Mouse (Mus musculus) stomach, embryonic 15.5 days (tissue): ENCODE data around the gene Bcam. TPM values are rescaled to one million over a fixed set of nuclear protein-coding genes. Genes with fewer than 3 reads are reported as not detected.
A peak's percentile ranks its signal among the peaks of the same experiment; 100 is the strongest.

Experiments
- ATAC-seq: fragments of 200-750 bp; cut with Nextera tagmentation; 2 replicates; pipeline ENCODE4 v1.8.0; 2017; ENCODE audit warnings: low read depth, moderate number of reproducible peaks, moderate TSS enrichment; ENCODE audit not compliant: insufficient read depth, low FRiP score
- H3K27ac ChIP-seq: fragments of 300-500 bp; sonication (generic); 2 replicates; pipeline ENCODE4 v1.5.1; 2015; ENCODE audit warnings: mild to moderate bottlenecking, inconsistent platforms
- H3K27me3 ChIP-seq: fragments of 300-500 bp; sonication (generic); replicated peaks from 2 replicates; pipeline ENCODE4 v1.6.1; 2015; ENCODE audit warnings: inconsistent platforms
- H3K36me3 ChIP-seq: fragments of 300-500 bp; sonication (generic); 2 replicates; pipeline ENCODE4 v1.6.1; 2015; ENCODE audit warnings: inconsistent platforms
- H3K4me1 ChIP-seq: fragments of 300-500 bp; sonication (generic); 2 replicates; pipeline ENCODE4 v1.6.1; 2015; ENCODE audit warnings: inconsistent platforms
- H3K4me2 ChIP-seq: fragments of 300-500 bp; sonication (generic); 2 replicates; pipeline ENCODE4 v1.6.1; 2015; ENCODE audit warnings: mild to moderate bottlenecking, inconsistent platforms
- H3K4me3 ChIP-seq: fragments of 300-500 bp; sonication (generic); replicated peaks from 2 replicates; pipeline ENCODE4 v1.5.1; 2015; ENCODE audit warnings: inconsistent platforms
- H3K9ac ChIP-seq: fragments of 300-500 bp; sonication (generic); 2 replicates; pipeline ENCODE4 v1.6.1; 2015; ENCODE audit warnings: inconsistent platforms
- H3K9me3 ChIP-seq: fragments of 300-500 bp; sonication (generic); 2 replicates; pipeline ENCODE4 v1.6.1; 2016; ENCODE audit warnings: inconsistent platforms
- WGBS: fragments of 180-500 bp; shearing (Covaris S2); methylation state at CpG from one replicate; pipeline ENCODE4 v1.1.7; 2015; 5-methylcytosine and 5-hydroxymethylcytosine counted together
- polyA plus RNA-seq: library from polyadenylated mRNA; unstranded; fragments of >200 nt; fragmentation: Nextera tagmentation; extraction: Ambion mirVana; gene quantifications from 2 replicates; pipeline ENCODE4 v1.2.1, GENCODE M21; 2015

The Bcam gene
- 129 and 151 TPM in 2 replicates for polyA plus RNA-seq

DNA sequence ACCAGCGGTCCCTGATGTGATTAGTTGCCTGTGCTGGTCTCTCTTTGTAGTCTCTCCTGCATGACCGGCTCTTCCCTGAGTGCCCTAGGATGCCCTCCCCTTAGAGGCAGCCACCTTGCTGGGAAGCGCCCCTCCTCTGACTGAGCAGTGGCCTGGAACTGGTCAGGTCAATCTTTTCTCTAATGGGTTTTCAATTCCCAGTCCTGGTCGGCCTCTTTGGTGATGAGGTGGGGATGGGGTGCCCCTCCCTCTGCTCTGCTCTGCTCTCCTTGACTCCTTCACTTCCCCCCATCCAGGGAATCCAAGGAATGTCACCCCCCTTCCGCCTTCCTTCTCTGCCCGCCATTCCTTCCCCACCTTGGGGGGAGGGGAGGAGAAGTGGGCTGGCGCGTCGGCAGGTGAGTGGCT, at the start of gene Bcam:
Gene Bcam (minus strand): TSS at position 33 of the 408 bp plus-strand sequence.
- Histone ChIP-seq H3K4me3 (peak within 1 kb of the TSS; percentile 49), H3K27me3 (no peaks in the 10 kb centered on the region), H3K9me3 (no peaks in the 10 kb centered on the region), H3K27ac (peak within 1 kb of the TSS; percentile 41), H3K9ac (peak within 1 kb of the TSS; percentile 8; the same call in 1 of the 2 replicates), H3K4me1 (peaks cover 30% of the 10 kb centered on the region), H3K4me2 (peak within 1 kb of the TSS; percentile 89), H3K36me3 (no peaks in the 10 kb centered on the region)
- ATAC-seq: peak; percentile 38; the same call in 1 of the 2 replicates
- 6% methylated on average over 9 of the region's 9 CpGs for WGBS

DNA sequence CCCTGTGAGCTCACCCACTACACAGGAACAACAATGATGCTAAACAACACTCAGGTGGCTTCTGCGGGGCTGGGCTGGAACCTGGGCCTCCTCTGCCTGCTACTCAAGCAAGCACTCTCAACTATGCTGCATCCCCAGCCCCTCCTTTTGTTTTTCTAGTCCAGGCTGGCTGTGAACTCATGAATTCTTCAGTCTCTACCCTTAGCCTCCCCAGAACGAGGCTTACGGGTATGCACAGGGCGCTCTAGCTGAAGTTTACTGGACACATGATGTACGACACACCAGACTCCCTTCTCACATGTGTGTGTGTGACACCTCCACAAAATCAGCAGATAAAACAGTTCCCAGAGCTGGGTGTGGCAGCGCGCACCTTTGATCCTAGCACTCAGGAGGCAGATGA, 48.1 kb upstream of the Bcam start:
- peaks cover 56% of the 10 kb centered on the region for H3K4me1 ChIP-seq
- H3K27me3 ChIP-seq: no peaks in the 10 kb centered on the region
- H3K4me3 ChIP-seq: no peak overlapping the region
- no peak overlapping the region for H3K9ac ChIP-seq
- no peak for ATAC-seq
- 0 out of 2 replicates have a peak overlapping the region, but pooled peaks have one; percentile 11 for H3K27ac ChIP-seq
- H3K36me3 ChIP-seq: no peaks in the 10 kb centered on the region
- no peak overlapping the region for H3K4me2 ChIP-seq
- WGBS: 80% methylated on average over 7 of the region's 7 CpGs
- no peaks in the 10 kb centered on the region for H3K9me3 ChIP-seq

DNA sequence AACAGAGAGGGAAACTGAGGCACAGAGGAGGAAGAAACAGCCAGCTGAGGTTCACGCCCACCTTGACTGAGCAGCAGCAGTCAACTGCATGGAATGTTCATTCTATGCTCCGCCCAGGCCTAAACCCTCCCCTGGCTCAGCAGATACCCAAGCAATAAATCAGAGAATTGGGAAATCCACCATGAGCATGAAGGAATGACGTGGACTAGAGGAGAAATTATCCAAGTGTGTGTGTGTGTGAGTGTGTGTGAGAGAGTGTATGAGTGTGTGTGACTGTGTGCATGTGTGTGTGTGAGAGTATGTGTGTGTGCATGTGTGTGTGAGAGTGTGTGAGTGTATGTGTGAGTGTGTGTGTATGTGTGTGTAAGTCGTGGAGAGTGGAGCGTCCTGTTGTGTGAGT, 47.6 kb upstream of the Bcam start:
- peak overlapping the region; percentile 90; the same call in 1 of the 2 replicates for H3K27ac ChIP-seq
- no peaks in the 10 kb centered on the region for H3K9me3 ChIP-seq
- no peaks in the 10 kb centered on the region for H3K27me3 ChIP-seq
- H3K36me3 ChIP-seq: no peaks in the 10 kb centered on the region
- ATAC-seq: no peak
- no peak overlapping the region for H3K4me3 ChIP-seq
- WGBS: 59% methylated on average over 5 of the region's 5 CpGs
- H3K9ac ChIP-seq: no peak overlapping the region
- peaks cover 52% of the 10 kb centered on the region for H3K4me1 ChIP-seq
- H3K4me2 ChIP-seq: 0 out of 2 replicates have a peak overlapping the region, but pooled peaks have one; percentile 75

DNA sequence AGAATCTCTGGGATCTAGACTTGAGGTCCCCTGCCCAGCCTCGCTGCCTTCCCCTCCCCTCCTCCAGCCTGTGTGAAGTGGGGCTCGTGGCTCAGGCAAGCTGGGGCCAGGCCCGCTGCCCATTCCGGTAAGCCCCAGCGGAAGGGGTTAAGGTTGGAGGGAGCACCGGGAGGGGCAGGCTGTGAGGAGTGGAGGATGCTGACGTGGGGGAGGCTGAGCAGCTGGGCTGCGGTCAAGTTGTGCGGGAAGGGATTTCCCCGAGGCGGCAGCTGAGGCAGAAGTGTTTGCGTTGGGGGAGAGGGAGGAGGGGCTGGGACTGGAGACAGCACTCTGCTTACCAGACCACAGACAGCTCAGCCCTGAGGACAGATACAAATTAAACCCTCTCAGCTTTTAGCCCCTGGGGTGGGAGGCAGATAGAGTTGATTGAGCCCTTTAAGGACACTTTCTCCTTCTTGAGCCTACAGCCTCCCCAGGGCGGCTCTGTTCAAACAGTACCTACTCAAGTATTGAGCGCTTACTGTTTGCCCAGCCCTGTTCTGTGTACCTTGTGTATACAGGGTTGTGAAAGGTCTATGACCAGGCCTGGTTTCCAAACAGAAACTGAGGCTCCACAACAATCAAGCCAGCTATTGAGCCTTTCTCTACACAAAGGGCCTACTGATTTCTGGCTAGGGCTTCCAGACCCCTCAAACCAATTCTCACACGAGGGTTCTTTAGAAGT, 46.7 kb upstream of the Bcam start:
- H3K9ac ChIP-seq: no peak overlapping the region; the same call in 1 of the 2 replicates
- H3K4me3 ChIP-seq: peak overlapping the region; percentile 43
- WGBS: 4% methylated on average over 15 of the region's 15 CpGs
- peak overlapping the region; percentile 90 for H3K27ac ChIP-seq
- no peaks in the 10 kb centered on the region for H3K9me3 ChIP-seq
- peaks cover 44% of the 10 kb centered on the region for H3K4me1 ChIP-seq
- no peaks in the 10 kb centered on the region for H3K36me3 ChIP-seq
- ATAC-seq: peak; percentile 76
- no peaks in the 10 kb centered on the region for H3K27me3 ChIP-seq
- H3K4me2 ChIP-seq: peak overlapping the region; percentile 75

DNA sequence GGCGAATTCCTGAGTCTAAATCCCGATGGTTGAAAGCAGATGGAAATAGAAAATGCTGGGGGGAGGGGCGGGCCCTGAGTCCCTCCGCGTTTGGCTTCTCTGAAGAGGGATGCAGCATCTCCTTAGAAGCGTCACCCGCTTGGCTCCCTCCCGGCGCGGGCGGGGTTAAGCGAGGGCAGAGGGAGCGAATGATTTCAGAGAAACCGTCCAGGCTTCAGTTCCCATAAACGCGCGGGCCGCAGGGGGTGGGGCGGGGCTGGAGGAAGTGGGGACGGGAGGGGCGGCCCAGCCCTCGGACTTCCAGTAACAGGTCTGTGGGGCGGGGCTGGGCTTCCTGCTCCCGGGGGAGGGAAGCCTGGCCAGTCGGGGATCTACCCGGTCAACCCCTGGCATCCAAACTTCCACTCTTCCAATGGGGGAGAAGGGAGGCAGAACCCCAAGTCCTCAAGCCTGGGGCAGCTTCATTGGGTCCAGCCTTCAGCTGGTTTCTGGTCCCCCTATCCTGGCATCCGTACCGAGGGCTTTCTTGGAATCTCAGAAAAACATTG, 45.5 kb upstream of the Bcam start:
- 2% methylated on average over 28 of the region's 28 CpGs for WGBS
- peak overlapping the region; percentile 43 for H3K4me3 ChIP-seq
- peak; percentile 67 for ATAC-seq

DNA sequence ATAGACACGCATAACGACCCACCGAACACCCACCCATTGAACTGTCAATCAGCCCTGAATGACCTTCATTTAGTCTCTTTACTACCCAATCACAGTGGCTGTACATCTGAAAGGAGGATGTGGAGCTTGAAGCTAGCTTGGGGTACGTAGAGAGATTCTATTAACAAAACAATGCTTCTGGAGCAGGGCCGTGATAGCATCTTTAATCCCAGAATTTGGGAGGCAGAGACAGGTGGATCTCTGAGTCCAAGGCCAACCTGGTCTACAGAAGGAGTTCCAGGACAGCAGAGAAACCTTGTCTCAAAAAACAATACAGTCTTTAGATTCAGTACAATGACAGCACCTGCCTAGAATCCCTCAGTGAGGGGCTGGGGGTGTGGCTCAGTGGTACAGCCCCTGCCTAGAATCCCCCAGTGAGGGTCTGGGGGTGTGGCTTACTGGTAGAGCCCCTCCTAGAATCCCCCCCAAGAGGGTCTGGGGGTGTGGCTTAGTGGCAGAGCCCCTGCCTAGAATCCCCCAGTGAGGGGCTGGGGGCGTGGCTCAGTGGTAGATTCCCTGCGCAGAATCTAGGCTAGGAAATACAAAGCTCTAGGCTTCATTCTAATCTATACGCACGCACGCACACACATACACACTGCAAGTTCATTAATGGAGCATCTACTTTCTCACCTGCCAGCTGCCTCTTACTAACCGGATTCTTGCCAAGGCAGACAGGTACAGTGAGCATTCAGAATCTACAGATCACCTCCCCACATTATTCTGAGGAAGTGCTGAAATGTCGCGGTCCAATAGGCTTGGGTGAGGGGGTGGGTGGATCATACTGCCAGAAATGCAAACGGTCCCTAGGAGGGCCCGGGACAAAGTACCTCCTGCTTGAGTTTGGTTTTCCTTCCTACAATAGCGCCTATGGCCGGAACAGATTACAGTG, 44.7 kb upstream of the Bcam start:
- H3K27ac ChIP-seq: peak overlapping the region; percentile 90
- no peaks in the 10 kb centered on the region for H3K36me3 ChIP-seq
- H3K9ac ChIP-seq: 0 out of 2 replicates have a peak overlapping the region, but pooled peaks have one; percentile 16
- H3K4me3 ChIP-seq: peak overlapping the region; percentile 43
- peaks cover 13% of the 10 kb centered on the region; the same call in 1 of the 2 replicates for H3K27me3 ChIP-seq
- H3K4me2 ChIP-seq: peak overlapping the region; percentile 75
- peak; percentile 6; the same call in 1 of the 2 replicates for ATAC-seq
- H3K9me3 ChIP-seq: no peaks in the 10 kb centered on the region
- WGBS: 35% methylated on average over 17 of the region's 17 CpGs
- peaks cover 42% of the 10 kb centered on the region for H3K4me1 ChIP-seq

More for the DNA sequence above, 45.5 kb upstream of the Bcam start:
- Histone ChIP-seq H3K4me1 (peaks cover 36% of the 10 kb centered on the region), H3K9me3 (no peaks in the 10 kb centered on the region), H3K27me3 (peaks cover 6% of the 10 kb centered on the region; the same call in 1 of the 2 replicates), H3K27ac (peak overlapping the region; percentile 90), H3K4me2 (peak overlapping the region; percentile 75), H3K9ac (peak overlapping the region; percentile 16; the same call in 1 of the 2 replicates), H3K36me3 (no peaks in the 10 kb centered on the region)

DNA sequence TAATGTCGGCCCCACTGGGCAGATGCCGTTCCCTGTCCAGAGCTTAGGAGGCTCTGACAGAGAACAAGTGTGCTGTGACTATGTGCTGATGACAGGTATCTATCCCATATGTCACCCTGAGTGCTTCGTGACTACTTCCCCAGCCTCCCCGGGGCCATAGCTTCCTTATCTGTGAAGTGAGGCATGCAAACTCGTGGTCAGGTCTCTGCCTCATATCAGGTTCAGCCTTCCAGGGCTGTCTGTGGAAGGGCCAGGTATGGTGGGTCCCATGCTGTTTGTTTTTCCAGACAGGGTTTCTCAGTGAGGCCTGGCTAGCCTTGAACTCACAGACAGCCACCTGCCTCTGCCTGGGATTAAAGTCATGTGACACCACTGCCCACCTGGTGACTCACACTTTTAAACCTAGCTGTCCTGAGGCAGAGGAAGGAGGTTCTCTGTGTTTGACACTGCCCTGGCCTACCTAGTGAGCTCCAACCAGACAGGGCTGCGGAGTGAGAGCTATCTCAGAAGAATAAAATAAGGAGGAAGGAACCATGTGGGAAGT, 42.8 kb upstream of the Bcam start:
- no peak overlapping the region for H3K9ac ChIP-seq
- peaks cover 37% of the 10 kb centered on the region for H3K4me1 ChIP-seq
- H3K36me3 ChIP-seq: no peaks in the 10 kb centered on the region
- 72% methylated on average over 6 of the region's 6 CpGs for WGBS
- H3K4me2 ChIP-seq: no peak overlapping the region
- ATAC-seq: no peak
- H3K27me3 ChIP-seq: peaks cover 15% of the 10 kb centered on the region; the same call in 1 of the 2 replicates
- H3K4me3 ChIP-seq: no peak overlapping the region
- H3K9me3 ChIP-seq: no peaks in the 10 kb centered on the region
- no peak overlapping the region for H3K27ac ChIP-seq

DNA sequence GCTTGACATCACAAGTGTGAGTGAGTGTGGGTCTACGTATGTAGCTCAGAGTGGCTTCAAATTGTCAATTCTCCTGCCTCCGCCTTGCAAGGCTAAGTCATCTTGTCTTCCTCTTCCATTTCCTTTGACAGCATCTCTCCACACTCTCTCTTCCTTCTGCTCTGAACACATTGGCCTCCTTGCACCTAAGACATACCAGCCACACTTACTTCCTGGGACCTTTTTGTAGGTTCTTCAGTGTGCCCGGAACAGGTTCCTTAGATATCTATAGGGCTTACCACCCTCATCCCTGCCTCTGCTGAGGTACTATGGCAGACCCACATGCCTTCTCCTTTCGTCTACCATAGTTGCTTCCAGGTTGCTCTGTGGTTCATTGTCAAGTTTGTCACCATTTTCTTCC, 42.3 kb upstream of the Bcam start:
- Histone ChIP-seq H3K27ac (no peak overlapping the region), H3K4me1 (peaks cover 34% of the 10 kb centered on the region), H3K27me3 (peaks cover 15% of the 10 kb centered on the region; the same call in 1 of the 2 replicates), H3K4me3 (no peak overlapping the region), H3K4me2 (no peak overlapping the region), H3K9ac (no peak overlapping the region), H3K36me3 (no peaks in the 10 kb centered on the region), H3K9me3 (no peaks in the 10 kb centered on the region)
- no peak for ATAC-seq
- WGBS: 85% methylated on average over 4 of the region's 4 CpGs

DNA sequence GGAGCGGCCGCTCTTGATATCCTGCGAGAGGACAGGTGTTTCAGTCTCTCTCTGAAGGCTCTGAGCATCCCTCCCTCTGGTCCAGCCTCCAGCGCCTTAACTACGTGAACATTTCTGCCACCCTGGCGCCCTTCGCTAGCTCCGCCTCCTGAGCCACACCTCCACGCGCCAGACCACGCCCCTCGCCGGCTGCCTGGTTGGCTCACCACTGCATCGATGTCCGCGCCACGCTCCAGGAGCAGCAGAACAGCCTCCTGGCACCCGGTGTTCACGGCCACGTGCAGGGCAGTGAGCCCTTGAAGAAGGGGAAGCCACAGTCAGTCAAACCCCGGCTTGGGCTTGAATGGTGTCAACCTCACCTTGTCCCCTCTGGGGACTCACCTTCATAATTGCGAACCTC, 40.3 kb upstream of the Bcam start:
- no peak overlapping the region for H3K27ac ChIP-seq
- 0 out of 2 replicates have a peak overlapping the region, but pooled peaks have one; percentile 4 for H3K4me3 ChIP-seq
- 8% methylated on average over 22 of the region's 22 CpGs for WGBS
- H3K4me2 ChIP-seq: peak overlapping the region; percentile 39
- no peaks in the 10 kb centered on the region for H3K9me3 ChIP-seq
- H3K36me3 ChIP-seq: no peaks in the 10 kb centered on the region
- H3K9ac ChIP-seq: no peak overlapping the region
- ATAC-seq: peak; percentile 23; the same call in 1 of the 2 replicates
- H3K27me3 ChIP-seq: peaks cover 15% of the 10 kb centered on the region; the same call in 1 of the 2 replicates
- H3K4me1 ChIP-seq: peaks cover 14% of the 10 kb centered on the region

DNA sequence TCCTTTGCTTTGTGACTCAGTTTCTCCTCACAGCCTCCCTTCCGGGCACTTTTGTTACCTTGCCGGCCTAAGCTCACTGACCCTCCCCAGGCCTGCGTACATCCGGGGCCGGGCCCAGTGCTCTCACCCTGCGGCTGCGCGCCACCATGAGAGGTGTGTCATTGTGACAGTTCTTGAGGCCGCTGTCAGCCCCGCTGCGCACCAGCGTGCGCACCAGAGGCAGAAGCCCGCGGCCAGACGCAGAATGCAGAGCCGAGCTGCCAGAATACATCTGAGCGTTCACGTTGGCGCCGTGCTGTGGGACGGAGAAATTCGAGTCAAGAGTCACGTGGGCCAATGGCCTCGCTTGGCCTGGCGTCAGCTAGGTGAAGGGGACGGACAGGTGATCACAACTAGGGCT, 38.6 kb upstream of the Bcam start:
- H3K9ac ChIP-seq: no peak overlapping the region
- ATAC-seq: no peak
- peaks cover 7% of the 10 kb centered on the region; the same call in 1 of the 2 replicates for H3K4me1 ChIP-seq
- H3K36me3 ChIP-seq: no peaks in the 10 kb centered on the region; the same call in 1 of the 2 replicates
- WGBS: 20% methylated on average over 27 of the region's 27 CpGs
- H3K4me2 ChIP-seq: peak overlapping the region; percentile 35; the same call in 1 of the 2 replicates
- H3K27ac ChIP-seq: no peak overlapping the region
- H3K27me3 ChIP-seq: peaks cover 15% of the 10 kb centered on the region; the same call in 1 of the 2 replicates
- no peaks in the 10 kb centered on the region for H3K9me3 ChIP-seq
- no peak overlapping the region for H3K4me3 ChIP-seq
